Mouse (Mus musculus): ENCODE results near the gene Mterf1a. TPM values are rescaled to one million over a fixed set of nuclear protein-coding genes. Genes with fewer than 3 reads are reported as not detected.
A peak's percentile ranks its signal among the peaks of the same experiment; 100 is the strongest.
"Not testable (repeated sequence)": the region's sequence is repeated elsewhere in the genome, so short reads cannot be mapped to it uniquely, and the experiment has no call there.

Mterf1a gene
- polyA plus RNA-seq, 1 experiment from 2014 or later = 11.6 TPM

GRCm38 (mm10) chr5:3886862-3887261, 6.9 kb downstream of the Mterf1a start:
- H3K4me2 ChIP-seq (replicated peaks; ENCODE audit: low read depth, low read length); H3K36me3 ChIP-seq (ENCODE audit: control insufficient read depth, insufficient read depth, low read length); H3K27me3 ChIP-seq (ENCODE audit: control insufficient read depth, insufficient read depth, low read length); H3K9ac ChIP-seq (ENCODE audit: low read depth, low read length); H3K9me3 ChIP-seq (ENCODE audit: control insufficient read depth, low read length); H3K4me3 ChIP-seq (ENCODE audit: low read depth, low read length); ATAC-seq (ENCODE audit: low FRiP score); DNase-seq (ENCODE audit: low spot score); H3K27ac ChIP-seq (ENCODE audit: low read depth, low read length); H3K4me1 ChIP-seq (replicated peaks; ENCODE audit: control insufficient read depth, insufficient read depth, low read length): not testable (repeated sequence)
- WGBS = 92% methylated on average over 7 of the region's 7 CpGs

- WGBS = 80% methylated on average over 3 of the region's 3 CpGs
- Histone ChIP-seq H3K27ac (ENCODE audit: low read depth, low read length) (no peak overlapping the region), H3K4me1 (replicated peaks; ENCODE audit: control insufficient read depth, insufficient read depth, low read length) (no peaks in the 10 kb centered on the region), H3K4me2 (replicated peaks; ENCODE audit: low read depth, low read length) (no peak overlapping the region), H3K9ac (ENCODE audit: low read depth, low read length) (no peak overlapping the region), H3K27me3 (ENCODE audit: control insufficient read depth, insufficient read depth, low read length) (no peaks in the 10 kb centered on the region), H3K9me3 (ENCODE audit: control insufficient read depth, low read length) (no peaks in the 10 kb centered on the region), H3K4me3 (ENCODE audit: low read depth, low read length) (no peak overlapping the region), H3K36me3 (ENCODE audit: control insufficient read depth, insufficient read depth, low read length) (no peaks in the 10 kb centered on the region)
- ATAC-seq (ENCODE audit: low FRiP score) (no peak), DNase-seq (ENCODE audit: low spot score) (no peak)
Measured at GRCm38 (mm10) chr5:3873485-3873884, 20.2 kb downstream of the Mterf1a start.

GRCm38 (mm10) chr5:3872348-3872747, 21.4 kb downstream of the Mterf1a start:
- Histone ChIP-seq H3K27me3 (ENCODE audit: control insufficient read depth, insufficient read depth, low read length) (no peaks in the 10 kb centered on the region), H3K27ac (ENCODE audit: low read depth, low read length) (no peak overlapping the region), H3K4me1 (replicated peaks; ENCODE audit: control insufficient read depth, insufficient read depth, low read length) (no peaks in the 10 kb centered on the region), H3K9ac (ENCODE audit: low read depth, low read length) (no peak overlapping the region), H3K4me3 (ENCODE audit: low read depth, low read length) (no peak overlapping the region), H3K36me3 (ENCODE audit: control insufficient read depth, insufficient read depth, low read length) (no peaks in the 10 kb centered on the region), H3K4me2 (replicated peaks; ENCODE audit: low read depth, low read length) (no peak overlapping the region), H3K9me3 (ENCODE audit: control insufficient read depth, low read length) (no peaks in the 10 kb centered on the region)
- WGBS = 7% methylated on average over 1 of the region's 1 CpGs
- no peak for DNase-seq (ENCODE audit: low spot score)
- ATAC-seq (ENCODE audit: low FRiP score) = no peak

GRCm38 (mm10) chr5:3870161-3870560, 23.6 kb downstream of the Mterf1a start:
- Histone ChIP-seq H3K9me3 (ENCODE audit: control insufficient read depth, low read length) (no peaks in the 10 kb centered on the region), H3K4me3 (ENCODE audit: low read depth, low read length) (no peak overlapping the region), H3K4me1 (replicated peaks; ENCODE audit: control insufficient read depth, insufficient read depth, low read length) (no peaks in the 10 kb centered on the region), H3K9ac (ENCODE audit: low read depth, low read length) (no peak overlapping the region), H3K27ac (ENCODE audit: low read depth, low read length) (no peak overlapping the region), H3K4me2 (replicated peaks; ENCODE audit: low read depth, low read length) (no peak overlapping the region), H3K36me3 (ENCODE audit: control insufficient read depth, insufficient read depth, low read length) (no peaks in the 10 kb centered on the region), H3K27me3 (ENCODE audit: control insufficient read depth, insufficient read depth, low read length) (no peaks in the 10 kb centered on the region)
- ATAC-seq (ENCODE audit: low FRiP score) (no peak), DNase-seq (ENCODE audit: low spot score) (no peak)
- 72% methylated on average over 4 of the region's 4 CpGs for WGBS

GRCm38 (mm10) chr5:3845026-3845425, 48.7 kb downstream of the Mterf1a start, which contains the start of gene Lrrd1:
Gene Lrrd1, plus strand, starts transcription at chr5:3845173.
- H3K27ac ChIP-seq (ENCODE audit: low read depth, low read length) = no peak within 1 kb of the TSS
- DNase-seq (ENCODE audit: low spot score) = peak; percentile 32
- H3K36me3 ChIP-seq (ENCODE audit: control insufficient read depth, insufficient read depth, low read length) = no peaks in the 10 kb centered on the region
- no peaks in the 10 kb centered on the region; the same call in 1 of the 2 replicates for H3K4me1 ChIP-seq (replicated peaks; ENCODE audit: control insufficient read depth, insufficient read depth, low read length)
- H3K9ac ChIP-seq (ENCODE audit: low read depth, low read length) = 0 out of 2 replicates have a peak within 1 kb of the TSS, but pooled peaks have one; percentile 43
- no peaks in the 10 kb centered on the region for H3K27me3 ChIP-seq (ENCODE audit: control insufficient read depth, insufficient read depth, low read length)
- 7% methylated on average over 24 of the region's 24 CpGs for WGBS
- H3K4me2 ChIP-seq (replicated peaks; ENCODE audit: low read depth, low read length) = peak within 1 kb of the TSS; percentile 50
- ATAC-seq (ENCODE audit: low FRiP score) = no peak
- peak within 1 kb of the TSS; percentile 27 for H3K4me3 ChIP-seq (ENCODE audit: low read depth, low read length)
- no peaks in the 10 kb centered on the region for H3K9me3 ChIP-seq (ENCODE audit: control insufficient read depth, low read length)

Other genes with a start within 250 kb of the Mterf1a start
- not detected in 2 replicates for gene Tmbim7, start 242.8 kb downstream of the Mterf1a start, polyA plus RNA-seq (2014; fragmentation: Nextera tagmentation; extraction: Ambion mirVana)
- 78.7 and 81.1 TPM in 2 replicates for gene Gatad1, start 236.7 kb downstream of the Mterf1a start, polyA plus RNA-seq (2014; fragmentation: Nextera tagmentation; extraction: Ambion mirVana)
- 15.8 and 18.2 TPM in 2 replicates for gene Ankib1, start 91.0 kb downstream of the Mterf1a start, polyA plus RNA-seq (2014; fragmentation: Nextera tagmentation; extraction: Ambion mirVana)
- 66.9 and 71.5 TPM in 2 replicates for gene Krit1, start 90.7 kb downstream of the Mterf1a start, polyA plus RNA-seq (2014; fragmentation: Nextera tagmentation; extraction: Ambion mirVana)
- gene Lrrd1, start 48.8 kb downstream of the Mterf1a start, polyA plus RNA-seq (2014; fragmentation: Nextera tagmentation; extraction: Ambion mirVana) = 0.17 and 0.20 TPM in 2 replicates
- 182 and 214 TPM in 2 replicates for gene Akap9, start 34.1 kb upstream of the Mterf1a start, polyA plus RNA-seq (2014; fragmentation: Nextera tagmentation; extraction: Ambion mirVana)
- 184 and 192 TPM in 2 replicates for gene Cyp51, start 210.8 kb upstream of the Mterf1a start, polyA plus RNA-seq (2014; fragmentation: Nextera tagmentation; extraction: Ambion mirVana)

Measured in hindbrain, embryonic 11.5 days (tissue).